Mouse (Mus musculus): ENCODE data around the gene Tacstd2. TPM values are rescaled to one million over a fixed set of nuclear protein-coding genes. Genes with fewer than 3 reads are reported as not detected.
"Not testable (repeated sequence)": the region's sequence is repeated elsewhere in the genome, so short reads cannot be mapped to it uniquely, and the experiment has no call there.

Gene Tacstd2
- polyA plus RNA-seq (2017; shearing (Covaris generic)): not detected

- ATAC-seq: no peak
These were observed at the start of gene Tacstd2 for GRCm38 (mm10) chr6:67535777-67536054. Tacstd2 (minus strand) TSS chr6:67535796.

GRCm38 (mm10) chr6:67566270-67566669, 30.7 kb upstream of the Tacstd2 start:
- ATAC-seq: no peak

GRCm38 (mm10) chr6:67555376-67555775, 19.8 kb upstream of the Tacstd2 start:
- no peak for ATAC-seq

GRCm38 (mm10) chr6:67549550-67549949, 14.0 kb upstream of the Tacstd2 start:
- no peak for ATAC-seq

GRCm38 (mm10) chr6:67535005-67535776, 405 bp downstream of the Tacstd2 start:
- no peak for ATAC-seq

DNA sequence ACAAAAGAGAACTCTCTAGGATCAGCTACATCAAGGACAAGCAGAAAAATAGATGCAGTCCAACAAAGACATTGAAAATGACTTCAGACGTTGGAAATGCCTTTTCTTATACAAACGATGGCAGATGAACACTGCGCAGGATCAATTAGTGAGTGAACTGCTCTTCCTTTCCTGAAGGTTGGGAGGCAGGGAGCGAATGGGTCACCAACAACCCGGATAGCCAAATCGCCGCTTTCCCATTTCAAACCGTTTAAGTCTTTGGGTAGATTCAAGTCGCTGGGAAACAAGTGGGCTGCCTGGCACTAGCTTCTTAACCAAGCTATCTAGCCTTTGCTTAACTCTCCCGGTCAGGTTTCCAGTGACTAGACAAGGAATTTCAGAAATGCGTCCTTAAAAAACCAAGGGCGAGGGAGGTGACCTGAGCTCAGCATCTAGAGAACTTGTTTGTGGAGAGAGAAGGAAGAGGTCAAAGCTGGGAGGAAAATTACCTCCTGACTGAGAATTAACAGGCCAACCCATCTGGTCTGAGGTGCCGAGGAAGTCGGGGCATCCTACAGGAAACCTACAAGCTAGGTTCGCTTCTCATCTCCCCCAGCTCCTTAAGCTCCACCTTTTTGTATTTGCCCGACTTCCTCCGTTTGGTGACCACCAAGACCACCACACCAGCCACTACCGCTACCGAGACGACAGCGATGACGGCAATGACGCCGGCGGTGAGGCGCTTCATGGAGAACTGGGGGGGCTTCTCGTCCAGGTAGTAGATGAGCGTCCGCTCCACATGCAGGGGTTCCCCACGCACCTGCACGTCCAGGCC, 1.2 kb downstream of the Tacstd2 start:
- no peak for ATAC-seq

DNA sequence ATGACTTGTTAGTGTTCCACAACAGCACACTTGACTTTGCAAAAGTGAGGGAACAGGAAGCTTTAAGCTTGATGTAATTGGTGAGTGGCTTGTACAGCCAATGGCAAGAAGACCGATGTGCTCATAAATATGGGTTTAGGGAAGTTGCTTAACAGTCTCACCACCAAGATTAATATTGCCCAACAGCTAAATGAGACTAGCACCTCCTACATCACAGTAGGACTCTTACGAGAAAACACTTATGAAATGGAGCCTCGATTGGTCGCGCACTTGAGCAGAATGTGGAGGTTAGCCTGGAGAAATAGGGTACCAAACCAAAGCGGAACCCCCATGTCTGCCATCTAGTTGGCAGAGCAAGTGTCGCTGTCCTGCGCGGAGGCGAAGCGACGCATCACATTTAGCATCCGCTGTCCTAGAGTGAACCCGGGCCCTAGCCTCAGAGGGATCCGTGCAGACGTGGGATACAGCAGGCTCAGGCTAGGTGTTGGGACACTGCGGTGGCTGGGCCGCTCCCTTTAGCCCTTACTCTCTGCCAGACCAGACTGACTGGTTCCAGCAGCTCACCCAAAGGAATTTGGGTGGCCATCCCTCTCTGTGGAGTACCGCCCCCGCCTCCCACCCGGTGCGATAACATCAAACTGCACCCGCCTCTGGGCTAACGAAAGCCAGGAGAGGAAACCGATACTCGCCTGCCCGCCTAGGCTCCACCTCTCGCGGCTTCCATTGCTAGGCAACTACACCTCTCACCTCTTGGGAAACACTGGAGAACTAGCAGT, 2.7 kb downstream of the Tacstd2 start:
- peak; percentile 49 for ATAC-seq

DNA sequence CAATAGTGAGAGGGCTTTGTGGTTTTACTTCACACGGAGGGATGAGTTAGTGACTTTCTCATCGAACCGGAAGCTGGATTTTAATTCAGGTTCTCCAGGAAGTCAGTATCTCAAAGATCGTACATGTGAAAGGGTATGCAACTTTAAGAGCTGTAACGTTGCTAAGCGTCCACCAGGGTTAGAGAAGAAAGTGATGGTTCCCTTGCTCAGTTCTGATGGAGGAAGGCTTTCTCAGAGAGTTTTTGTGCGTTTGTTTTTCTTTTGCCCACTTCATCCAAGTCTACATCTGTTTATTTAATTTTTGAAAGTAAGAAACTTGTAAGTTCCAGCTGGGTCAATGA, 3.8 kb downstream of the Tacstd2 start:
- ATAC-seq: peak; percentile 53

GRCm38 (mm10) chr6:67530992-67531821, 4.4 kb downstream of the Tacstd2 start:
- ATAC-seq: peak; percentile 53

GRCm38 (mm10) chr6:67526356-67526755, 9.2 kb downstream of the Tacstd2 start:
- no peak for ATAC-seq

DNA sequence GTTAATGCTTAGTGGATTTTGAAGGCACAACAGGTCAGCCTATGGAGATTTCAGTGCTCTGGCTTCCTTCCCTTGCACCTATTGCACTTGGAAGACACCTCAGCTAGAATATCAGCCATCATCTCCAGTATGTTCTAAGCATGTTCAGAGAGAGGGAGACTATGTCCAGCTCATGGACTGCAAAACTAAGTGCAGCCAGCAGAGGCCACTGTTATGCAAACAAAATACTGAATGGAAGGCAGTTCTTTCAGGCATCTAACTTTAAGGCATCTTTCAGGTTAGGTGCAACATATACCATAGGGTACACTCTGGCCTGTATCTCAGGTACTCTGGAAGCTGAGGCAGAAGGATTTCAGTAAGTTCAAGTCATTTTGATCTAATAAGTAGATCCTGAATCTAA, 24.8 kb downstream of the Tacstd2 start:
- no peak for ATAC-seq

- ATAC-seq: not testable (repeated sequence)
These were observed 33.7 kb downstream of the Tacstd2 start for GRCm38 (mm10) chr6:67501938-67502337.

DNA sequence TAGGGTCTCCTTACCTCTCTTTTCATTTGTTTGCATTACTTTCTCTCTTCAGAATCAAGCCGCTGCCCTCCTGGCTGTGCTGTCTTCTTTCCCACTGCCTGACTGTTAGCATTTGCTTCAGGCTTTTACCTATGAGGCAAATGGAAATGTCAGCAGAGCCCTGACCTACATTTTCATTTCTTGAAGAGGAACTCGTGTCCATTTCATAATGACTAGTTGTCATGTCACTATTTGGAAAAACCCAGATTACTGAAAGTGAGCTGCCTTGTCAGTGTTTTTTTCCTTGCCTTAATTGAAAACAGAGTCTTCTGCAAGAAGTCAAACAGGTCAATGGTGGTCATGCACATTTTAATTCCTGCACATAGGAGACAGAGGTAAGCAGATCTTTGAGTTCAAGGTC, 43.8 kb downstream of the Tacstd2 start, which contains the start of gene Il23r:
Gene Il23r, minus strand, starts transcription at position 101 of the 400 bp plus-strand sequence.
- no peak for ATAC-seq

Other genes with a start within 250 kb of the Tacstd2 start
- gene Il12rb2, start 159.6 kb downstream of the Tacstd2 start, polyA plus RNA-seq (2017; shearing (Covaris generic)): under 1 TPM in 1 of 2 experiments, not detected in 1; 0.15 TPM
- 1 to 10 TPM in 1 of 2 experiments, under 1 TPM in 1; 0.32 to 1.4 TPM for gene Il23r, start 43.9 kb downstream of the Tacstd2 start, polyA plus RNA-seq (2017; shearing (Covaris generic))

Data from CD4-positive, CD25-positive, alpha-beta regulatory T cell, adult 4 months (primary cell).